Mouse (Mus musculus): ENCODE results near the gene Svep1.

DNA sequence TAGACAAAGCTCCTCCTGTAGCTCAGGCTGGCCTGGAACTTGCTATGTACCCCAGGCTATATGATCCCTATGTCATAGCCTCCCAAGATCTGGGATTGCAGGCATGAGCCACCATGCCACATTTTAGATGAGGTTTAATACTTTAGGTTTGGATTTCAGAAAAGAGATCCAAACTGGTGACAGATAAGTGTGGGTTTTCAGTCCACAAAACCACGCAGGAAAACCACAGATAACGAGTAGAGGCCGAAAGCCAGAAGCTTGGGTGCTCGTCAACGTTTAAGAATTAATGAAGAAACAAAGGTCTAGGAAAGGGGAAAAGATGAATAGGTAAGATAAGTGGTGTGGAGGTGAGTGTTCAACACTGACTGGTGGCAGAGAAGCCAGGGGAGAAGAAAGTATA, 79.6 kb downstream of the Svep1 start:
- TF ChIP-seq CTCF (IDR thresholded peaks at IDR 0.05; ENCODE audit: control insufficient read depth, insufficient read depth, insufficient replicate concordance, low read depth, low read length) (no peak), POLR2A (IDR thresholded peaks at IDR 0.05; ENCODE audit: control insufficient read depth, low read depth, low read length) (no peak)

Measured in testis, adult 2 months (tissue).